Mouse (Mus musculus): Measurements from ENCODE around the gene Olfr1431.
"Not testable (repeated sequence)": the region's sequence is repeated elsewhere in the genome, so short reads cannot be mapped to it uniquely, and the experiment has no call there.

Gene Olfr1431

DNA sequence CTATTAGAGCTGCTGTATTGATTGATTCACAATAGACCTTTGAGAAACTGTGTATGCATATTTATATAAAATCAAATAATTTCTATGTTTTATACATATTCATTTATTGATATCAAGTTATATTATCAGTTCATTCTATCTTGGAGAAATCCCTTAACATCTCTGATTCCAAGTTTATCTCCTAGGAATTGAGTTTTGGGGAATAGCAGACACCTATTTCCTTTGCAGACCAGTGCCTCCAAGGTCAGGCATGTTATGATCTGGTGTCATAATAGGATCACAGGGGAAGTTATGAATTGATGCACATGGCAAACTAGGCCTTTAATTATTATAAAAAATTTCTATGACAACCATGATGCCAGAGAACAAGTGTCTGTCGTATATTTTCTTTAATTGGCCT, at the start of gene Olfr1431:
TSS of gene Olfr1431 (plus strand) at position 301 of the 400 bp plus-strand sequence.
- DNase-seq (ENCODE audit: low spot score in 2 of 2) = no peak

DNA sequence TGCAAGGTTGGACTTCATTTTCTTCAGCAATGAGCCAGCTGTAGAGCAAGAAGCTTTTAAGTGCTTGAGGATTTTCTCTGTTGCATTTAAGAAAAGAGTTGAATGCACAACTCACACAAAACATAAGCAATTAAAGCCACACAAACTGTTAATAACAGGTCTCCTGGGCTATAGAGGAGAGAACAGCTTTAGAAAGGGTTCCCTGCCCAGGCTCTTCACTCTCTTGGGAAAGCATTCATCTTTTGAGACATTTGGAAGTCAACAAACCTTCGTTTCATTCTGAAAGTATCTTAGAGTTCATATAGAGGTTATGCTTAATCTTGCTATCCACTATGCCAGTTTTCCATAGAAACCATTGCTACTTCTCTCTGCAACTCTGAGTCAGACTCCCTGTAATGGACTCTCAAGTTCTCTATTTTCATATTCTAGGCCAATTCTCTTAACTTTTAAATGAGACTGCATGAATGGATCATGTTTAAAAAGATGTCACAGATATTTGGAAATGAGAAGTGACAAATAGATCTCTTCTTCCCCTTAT, 30.3 kb upstream of the Olfr1431 start, which contains the start of gene Olfr1555-ps1:
TSS of gene Olfr1555-ps1 (minus strand) at position 51 of the 538 bp plus-strand sequence.
- not testable (repeated sequence) for DNase-seq (ENCODE audit: low spot score in 2 of 2)

DNA sequence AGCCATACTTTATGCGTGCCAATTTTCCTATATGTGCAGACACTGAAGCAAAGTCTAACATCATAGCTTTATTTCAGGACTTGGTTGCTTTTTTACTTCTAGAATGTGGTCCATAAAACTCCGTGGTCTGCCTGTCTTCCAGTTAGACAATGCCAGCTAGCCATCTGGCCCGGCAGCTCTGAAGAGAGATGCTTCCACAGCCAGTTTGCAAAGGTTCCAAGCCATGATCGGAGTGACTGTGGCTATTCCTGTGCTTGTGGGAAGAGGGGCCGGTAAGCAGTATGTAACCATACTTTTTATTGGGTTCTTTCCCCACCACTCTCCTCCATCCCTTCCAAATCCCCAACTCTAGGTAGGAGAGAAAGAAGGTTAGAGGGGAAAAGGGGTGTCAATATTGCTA, 25.0 kb upstream of the Olfr1431 start:
- DNase-seq (ENCODE audit: low spot score in 2 of 2) = not testable (repeated sequence)

DNA sequence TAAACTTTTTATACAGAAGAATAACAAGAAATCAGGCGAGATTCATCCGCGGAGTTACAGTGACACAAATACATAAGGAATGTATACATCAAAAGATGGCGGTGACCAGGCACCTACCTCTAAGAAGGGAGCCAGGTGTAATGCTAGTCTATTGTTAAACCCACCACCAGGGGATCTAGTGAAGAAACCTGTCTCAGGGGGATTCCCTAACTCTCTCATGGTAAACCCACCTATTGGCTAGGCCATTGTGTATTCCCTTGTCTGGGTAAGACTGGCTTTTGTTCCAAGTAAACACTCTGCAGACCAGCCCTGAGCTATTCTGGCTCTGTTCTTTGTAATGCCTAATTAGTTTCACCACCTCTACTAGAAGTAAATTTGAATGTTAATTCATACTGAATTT, 1.4 kb upstream of the Olfr1431 start:
- DNase-seq (ENCODE audit: low spot score in 2 of 2) = not testable (repeated sequence)

DNA sequence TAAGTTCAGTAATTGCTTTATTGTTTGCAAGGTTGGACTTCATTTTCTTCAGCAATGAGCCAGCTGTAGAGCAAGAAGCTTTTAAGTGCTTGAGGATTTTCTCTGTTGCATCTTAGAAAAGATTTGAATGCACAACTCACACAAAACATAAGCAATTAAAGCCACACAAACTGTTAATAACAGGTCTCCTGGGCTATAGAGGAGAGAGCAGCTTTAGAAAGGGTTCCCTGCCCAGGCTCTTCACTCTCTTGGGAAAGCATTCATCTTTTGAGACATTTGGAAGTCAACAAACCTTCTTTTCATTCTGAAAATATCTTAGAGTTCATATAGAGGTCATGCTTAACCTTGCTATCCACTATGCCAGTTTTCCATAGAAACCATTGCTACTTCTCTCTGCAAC, 32.1 kb downstream of the Olfr1431 start, which contains the start of gene Olfr1432:
TSS of gene Olfr1432 (minus strand) at position 101 of the 400 bp plus-strand sequence.
- DNase-seq (ENCODE audit: low spot score in 2 of 2) = not testable (repeated sequence)

DNA sequence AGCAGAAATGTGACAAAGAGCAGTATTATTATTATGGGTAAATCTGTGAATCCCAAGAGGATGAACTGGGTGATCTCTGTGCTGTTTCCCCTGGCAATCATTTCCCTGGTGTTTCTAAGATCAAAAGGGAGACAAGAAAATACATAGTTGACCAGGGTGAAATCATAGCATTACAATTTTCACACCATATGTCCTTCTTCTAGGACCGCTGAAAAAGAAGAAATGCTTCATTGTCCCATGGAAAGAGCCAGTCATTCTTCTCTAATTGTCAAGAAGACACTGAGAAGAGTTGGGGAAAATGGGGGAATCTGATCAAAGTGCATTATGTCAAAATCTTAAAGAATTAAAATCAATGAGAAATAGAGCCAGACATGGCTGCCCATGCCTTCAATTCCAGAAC, 41.1 kb downstream of the Olfr1431 start, which contains the start of gene Olfr262:
TSS of gene Olfr262 (minus strand) at position 101 of the 400 bp plus-strand sequence.
- DNase-seq (ENCODE audit: low spot score in 2 of 2) = no peak

DNA sequence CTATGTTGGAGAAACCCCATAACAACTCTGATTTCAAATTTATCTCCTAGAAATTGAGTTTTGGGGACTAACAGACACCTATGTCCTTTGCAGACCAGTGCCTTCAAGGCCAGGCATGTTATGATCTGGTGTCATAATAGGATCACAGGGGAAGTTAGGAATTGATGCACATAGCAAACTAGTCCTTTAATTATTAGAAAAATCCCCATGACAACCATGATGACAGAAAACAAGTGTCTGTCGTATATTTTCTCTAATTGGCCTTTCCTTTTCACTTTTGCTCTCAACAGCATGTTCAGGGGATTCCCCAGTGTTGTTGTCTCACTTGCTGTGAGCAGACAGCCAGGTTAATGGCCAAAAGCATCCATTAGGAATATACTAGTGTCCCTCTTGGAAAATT, 60.3 kb downstream of the Olfr1431 start, which contains the start of gene Olfr235:
TSS of gene Olfr235 (plus strand) at position 301 of the 400 bp plus-strand sequence.
- DNase-seq (ENCODE audit: low spot score in 2 of 2) = no peak

All from natural killer cell, adult 2 months (primary cell).